Mouse (Mus musculus) frontal cortex, postnatal 25 days (tissue): ENCODE measurements around the gene Cntn4.
"Not testable (repeated sequence)": the region's sequence is repeated elsewhere in the genome, so short reads cannot be mapped to it uniquely, and the experiment has no call there.

Experiments
- DNase-seq, 2 experiments: peaks; one replicate each; pipeline ENCODE4 v3.0.0; 2022; ENCODE audit warnings: low spot score in 2 of 2

The Cntn4 gene

DNA sequence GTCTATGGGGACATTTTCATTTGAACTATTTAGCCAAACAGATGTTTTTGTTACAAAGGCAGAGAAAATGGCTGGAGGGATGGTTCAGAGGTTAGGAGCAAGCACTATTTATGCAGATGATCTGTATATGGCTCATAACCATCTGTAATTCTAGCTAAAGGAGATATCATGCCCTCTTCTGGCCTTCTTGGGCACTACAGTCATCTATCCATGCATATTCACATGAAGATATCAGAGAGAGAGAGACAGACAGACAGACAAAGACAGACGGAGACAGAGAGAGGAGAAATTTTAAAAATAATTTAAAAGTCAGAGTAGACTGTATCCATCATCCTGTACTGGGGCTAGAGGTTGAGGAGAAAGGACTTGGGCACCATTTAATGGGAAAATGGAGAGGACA is 652.2 kb downstream of the Cntn4 start:
- DNase-seq = no peak

DNA sequence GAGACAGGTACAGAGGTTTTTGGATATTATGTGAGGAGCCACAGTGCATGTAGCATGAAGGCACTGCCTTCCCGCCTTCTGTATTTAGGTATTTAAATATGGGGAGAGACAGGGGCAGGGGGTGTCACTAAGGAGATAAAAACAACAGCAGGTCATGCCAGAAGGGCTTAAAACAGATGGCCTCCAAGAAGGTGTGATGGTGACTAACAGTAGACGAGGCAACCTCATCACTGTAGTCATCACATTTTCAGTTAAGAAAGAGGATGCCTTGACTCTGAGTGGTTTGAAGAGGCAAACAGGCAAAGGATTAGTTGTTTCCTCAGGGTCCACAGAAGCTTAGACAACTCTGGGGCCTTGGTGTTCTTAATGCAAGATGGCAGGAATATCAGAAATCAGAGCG is 655.0 kb downstream of the Cntn4 start:
- no peak for DNase-seq

DNA sequence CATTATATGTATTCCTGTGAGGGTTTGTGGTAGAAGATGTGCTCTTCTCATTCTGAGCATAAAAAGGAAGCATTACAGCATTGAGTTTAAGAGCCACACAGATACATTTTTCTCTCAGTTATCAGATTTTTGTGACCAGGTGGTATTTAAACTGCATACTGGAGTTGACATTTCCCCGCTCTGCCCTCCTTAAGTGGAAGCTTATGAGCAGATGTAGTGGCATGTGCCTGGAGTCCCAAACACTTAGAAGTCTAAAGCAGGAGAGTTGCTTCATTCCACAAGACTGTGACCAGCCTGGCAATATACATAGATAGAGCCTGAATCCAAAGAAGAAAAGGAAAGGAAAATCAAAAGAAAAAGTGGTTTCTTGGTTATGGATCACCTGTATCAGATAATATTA is 655.5 kb downstream of the Cntn4 start:
- no peak for DNase-seq

DNA sequence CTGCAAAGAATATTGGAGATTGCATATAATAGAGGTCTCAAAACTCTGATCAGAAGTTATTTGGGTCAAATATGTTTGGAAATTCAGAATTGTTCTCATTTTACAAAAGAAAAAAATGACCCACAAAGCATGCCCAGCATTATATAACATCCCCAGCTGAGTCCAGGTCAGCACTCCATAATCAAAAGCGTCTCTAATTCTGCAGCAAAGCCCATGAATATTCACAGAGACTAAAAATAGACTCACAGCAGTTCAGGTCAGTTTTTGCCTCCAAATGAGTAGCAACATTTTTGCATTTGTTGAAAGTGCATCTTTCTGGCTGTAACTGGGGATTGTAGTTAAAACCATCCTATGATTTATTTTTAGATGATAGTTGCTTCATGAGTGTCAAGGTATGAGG is 657.6 kb downstream of the Cntn4 start:
- no peak for DNase-seq

DNA sequence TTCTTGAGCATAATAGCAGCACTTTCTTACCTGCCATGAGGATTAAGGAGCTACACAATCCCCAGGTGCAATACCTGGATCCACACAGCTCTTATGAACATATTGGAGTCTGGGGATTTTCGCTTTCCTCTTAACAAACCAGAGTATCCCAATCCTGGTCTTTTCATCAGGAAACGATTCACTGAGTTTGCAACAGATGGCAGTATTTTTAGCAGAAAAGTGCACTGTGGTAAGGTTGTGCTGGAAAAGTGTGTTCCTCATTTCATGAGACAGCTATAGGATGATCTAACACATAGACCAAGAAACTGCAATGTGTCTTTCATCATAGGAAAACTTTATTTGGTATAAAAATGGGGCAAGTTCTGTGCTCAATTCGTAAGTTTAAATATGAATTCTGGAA is 659.3 kb downstream of the Cntn4 start:
- no peak for DNase-seq

DNA sequence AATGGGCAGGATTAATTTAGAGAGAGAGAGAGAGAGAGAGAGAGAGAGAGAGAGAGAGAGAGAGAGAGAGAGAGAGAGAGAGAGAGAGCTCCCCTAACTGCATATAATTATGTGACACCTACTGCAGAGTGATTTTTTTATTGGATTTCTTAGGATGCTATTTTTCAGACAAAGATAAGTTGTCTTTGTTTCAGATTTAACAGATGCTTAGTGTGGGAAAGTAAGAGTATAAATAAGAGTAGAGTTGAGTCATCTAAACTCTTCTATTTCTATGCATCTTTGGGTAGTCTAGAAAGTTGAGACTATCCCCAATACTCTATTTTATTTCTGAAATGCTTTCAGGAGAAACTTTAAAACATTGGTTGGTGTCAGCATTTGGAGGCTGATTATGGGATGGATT is 660.4 kb downstream of the Cntn4 start:
- DNase-seq = no peak

DNA sequence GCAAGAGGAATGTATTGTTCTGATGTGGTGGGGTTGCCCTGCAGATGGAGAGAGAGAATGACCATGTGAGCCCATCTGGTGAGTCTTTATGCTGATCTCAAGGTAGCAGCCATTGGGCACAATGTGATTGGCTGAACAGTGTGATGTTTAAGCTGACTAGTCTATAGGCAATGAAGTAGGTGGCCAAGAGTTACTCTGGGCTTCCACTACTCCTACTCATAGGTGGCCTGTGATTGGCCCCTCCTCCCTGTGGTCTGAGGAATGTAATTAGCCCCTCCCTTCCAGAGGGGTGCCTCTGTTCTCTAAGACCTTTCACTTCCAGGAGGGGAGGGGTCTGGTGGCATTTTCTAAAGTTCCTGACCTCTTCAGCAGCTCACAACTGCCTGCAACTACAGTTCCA is 663.7 kb downstream of the Cntn4 start:
- no peak for DNase-seq

DNA sequence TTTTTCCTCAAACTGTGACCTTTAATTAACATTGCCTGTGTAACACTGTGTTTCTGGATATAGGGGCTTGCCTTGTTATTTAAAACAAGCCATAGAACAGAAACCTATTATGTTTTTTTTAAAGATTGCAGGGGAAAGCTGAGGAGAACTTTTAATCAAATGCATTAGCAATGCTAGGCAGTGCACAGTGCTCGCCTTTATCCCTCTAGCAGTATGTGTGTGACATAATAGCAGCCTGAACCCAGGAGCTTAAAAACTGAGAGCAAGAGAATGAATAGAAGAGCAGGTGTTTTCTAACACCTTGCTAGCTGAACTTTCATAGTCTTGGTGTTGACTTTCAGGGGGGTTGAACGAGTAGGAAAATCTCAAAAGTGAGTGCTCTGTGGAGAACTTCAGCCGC is 672.6 kb downstream of the Cntn4 start:
- no peak for DNase-seq

DNA sequence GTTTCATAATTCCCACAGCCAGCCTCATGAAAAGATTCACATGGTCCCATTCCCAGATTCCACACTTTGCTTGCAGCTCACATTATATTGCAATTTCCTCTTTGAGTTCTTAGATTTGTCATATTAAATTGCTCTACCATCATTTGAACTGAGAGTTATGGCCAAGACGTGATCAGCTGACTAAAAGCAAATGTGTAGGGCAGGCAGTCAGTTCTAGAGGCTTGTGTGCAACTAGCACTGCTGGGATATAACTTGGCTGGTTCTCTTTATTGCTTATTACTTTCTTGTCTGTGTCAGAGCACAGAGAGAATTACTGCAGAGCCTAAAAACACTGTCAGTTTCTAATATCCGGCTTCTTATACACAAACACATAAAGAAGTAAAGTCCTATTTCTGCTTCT is 673.9 kb downstream of the Cntn4 start:
- no peak for DNase-seq

DNA sequence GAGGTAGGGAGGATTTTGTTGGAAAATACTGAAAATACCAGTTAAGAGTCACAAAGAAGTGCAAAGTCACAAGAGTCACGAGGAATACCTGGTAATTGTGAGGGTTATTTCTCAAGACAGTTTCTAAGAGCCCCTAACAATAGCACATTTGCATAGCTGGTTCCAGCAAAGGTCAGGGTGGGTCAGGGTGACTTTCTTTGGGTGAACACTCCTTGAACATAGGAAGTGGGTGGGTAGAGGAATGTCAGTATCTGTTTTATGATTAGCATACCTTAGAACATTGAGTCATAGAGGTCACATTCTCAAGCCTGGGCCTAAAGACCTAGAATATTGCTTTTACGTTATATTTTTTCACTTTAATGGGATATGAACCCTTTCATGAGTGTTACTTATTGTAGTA is 681.3 kb downstream of the Cntn4 start:
- not testable (repeated sequence) for DNase-seq

DNA sequence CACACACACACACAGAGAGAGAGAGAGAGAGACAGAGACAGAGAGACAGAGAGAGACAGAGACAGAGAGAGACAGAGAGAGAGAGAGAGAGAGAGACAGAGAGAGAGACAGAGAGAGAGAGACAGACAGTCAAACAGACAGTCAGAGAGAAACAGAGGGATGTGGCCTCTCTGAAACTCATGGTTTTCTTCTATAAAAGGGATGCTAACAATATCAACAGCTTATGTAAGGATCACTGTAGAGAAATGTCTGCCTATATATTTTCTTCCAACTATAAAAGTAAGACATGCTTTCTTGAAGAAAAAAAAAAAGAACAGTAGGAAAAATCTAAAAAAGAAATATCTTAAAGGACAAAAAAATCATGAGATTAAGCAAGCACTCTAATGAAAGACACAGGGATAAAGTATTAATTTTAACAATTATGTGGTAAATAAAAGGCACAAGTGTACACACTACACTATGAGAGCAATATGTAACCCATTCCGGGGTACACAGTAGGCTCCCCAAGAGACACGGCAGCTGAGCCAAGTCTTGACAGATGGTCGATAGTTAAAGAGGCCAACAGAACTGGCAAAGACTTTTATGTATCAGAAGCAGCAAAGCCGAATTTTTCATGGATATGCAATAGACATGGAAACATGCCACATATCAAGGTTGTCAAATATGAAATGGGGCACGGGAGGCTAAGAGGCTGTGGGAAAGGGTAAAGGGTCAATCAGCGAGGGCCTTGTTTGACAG is 704.0 kb downstream of the Cntn4 start:
- DNase-seq = no peak

DNA sequence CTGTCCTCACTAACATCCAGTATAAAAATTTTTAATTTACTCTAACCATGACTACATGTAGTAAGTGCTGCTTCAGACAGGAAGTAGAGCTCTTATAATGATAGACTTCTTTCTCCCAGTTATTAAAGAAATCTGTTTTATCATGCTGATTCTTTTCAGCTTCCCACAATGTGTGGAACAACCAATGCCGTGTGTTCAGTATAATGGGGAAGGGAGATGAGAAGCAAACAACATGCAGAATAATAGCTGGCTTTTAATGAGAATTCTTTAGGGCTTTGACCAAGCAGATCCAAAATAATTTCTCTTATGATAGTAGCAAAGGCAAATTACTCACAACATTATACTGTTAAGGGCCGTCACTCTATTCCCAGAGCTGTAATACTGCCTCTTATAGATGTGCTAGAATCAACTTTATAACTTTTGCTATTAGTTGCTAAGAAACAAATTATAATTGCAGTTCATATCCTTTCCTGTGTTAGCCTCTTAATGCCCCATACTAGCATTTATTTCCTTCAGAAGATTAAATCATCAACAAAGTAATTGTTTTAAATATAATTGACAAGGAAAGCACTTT is 710.5 kb downstream of the Cntn4 start:
- no peak for DNase-seq

DNA sequence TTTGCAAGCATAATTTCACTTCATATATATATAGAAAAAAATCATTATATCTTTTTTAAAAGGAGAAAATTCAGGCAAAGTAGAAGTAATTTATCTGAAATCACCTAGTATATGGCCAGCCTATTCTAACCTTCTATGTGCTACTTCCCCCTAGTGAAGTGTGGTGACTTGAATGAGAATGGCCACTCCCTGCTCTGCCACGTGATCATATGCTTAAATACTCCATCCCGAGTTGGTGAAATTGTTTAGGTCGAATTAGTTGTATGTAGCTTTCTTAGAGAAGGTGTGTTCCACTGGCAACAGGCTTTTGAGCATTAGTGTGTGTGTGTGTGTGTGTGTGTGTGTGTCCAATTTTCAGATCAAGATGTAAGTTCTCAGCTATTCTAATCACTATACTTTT is 730.6 kb downstream of the Cntn4 start:
- no peak for DNase-seq

DNA sequence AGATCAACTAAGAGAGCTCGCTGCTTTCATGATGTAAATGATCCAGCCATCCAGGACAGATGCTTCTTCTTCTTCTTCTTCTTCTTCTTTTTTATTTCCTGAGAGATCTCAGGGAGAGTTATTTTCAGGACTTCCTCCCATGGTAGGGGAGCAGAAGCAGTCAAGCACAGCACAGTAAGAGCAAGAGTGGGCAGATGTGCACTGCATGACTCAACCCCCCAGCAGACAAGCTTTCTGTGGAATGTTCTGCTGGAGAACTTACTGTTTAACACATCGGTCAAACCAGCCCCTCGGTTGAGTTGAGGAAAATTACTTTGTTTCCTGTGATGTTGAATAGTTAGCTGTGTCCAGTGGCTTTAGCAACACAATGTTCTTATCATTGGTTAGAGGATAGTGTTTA is 731.2 kb downstream of the Cntn4 start:
- DNase-seq = no peak

DNA sequence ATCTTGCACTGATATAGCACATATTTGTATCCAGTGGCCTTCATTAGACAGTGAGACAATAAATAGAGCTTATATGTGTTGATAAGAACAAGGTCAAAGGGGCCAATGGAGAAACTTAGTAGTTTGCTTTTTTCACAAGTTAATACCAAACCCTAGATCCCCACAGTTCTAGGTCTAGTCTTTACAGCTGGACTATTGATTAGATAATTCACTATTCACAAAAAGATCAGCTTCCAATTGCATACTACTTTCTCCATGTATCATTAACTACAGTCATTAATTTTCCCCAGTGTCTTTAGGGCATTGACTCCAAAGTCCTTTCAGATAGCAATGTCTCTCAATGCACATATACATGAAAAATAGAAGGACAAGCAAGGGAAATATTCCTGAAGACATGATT is 745.5 kb downstream of the Cntn4 start:
- no peak for DNase-seq

DNA sequence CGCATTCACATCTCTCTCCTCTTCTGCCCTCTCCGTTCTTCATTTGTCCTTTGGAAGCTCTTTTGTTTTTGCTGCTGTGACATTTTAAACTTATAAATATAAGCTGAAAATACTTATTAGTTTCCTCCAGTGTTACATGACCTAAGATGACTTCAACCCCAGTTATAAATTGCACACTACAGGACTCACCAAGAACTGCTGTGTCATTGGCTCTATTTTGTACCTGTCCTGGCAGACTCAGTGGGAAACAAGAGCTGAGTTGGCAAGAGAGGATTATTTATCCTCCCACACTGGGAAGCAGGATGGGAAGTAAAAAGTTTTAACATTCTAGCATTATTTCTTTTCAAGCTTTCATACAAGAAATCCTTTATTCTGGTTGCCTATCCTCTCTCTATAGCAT is 746.0 kb downstream of the Cntn4 start:
- DNase-seq = no peak

DNA sequence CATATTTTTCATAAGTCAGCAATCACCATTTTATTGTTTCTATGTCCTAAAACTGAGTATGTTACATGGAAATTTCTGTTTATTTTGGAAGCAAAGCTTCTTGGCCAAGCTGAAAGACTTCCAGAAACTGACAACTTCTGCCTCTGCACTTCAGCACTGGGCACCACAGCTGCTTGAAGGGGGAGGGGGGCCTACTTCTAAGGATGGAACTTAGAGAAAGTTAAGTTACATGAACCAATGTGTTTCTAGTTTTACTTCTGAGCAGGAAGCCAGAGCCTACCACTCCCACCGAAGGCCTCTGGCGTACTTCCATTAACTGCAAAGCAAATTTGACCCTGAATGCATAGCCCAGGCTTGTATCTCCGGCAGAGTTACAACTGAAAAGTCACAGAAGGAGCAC is 749.2 kb downstream of the Cntn4 start:
- no peak for DNase-seq

DNA sequence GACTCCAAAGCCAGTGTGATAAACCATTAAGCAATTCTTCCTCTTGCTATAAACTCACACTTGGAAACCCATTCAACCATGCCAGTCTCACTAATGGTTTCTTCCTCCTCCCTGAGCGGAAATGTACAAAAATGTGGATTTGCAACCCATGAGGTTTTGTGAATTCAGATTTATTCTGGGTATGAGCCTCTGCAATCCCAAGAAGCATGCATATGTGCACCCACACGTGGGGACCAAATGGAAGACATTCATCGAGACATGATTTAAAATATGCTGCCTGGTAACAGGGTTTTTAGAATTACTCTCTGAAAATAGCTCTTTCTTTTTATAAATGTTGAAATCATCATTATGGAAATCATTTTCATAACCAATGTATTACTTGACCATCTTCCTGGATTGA is 754.0 kb downstream of the Cntn4 start:
- DNase-seq = no peak

DNA sequence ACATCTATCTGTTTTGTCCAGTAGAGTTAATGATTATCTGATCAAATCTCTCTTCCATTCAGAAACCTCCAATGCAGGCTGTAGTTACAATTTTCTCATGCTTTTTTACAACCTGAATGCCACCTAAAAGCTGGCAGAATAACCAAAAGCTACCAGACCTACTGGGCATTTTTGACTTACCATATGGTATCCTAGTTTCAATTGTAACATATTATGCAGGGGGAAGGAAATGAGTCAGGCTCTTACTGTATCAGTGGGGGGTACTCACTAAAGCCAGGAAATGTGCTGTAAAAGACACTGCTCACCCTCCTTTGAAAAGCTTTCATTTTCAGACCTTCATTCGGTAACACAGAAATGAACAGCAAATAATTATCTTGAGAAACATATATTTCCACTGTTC is 763.3 kb downstream of the Cntn4 start:
- no peak for DNase-seq

DNA sequence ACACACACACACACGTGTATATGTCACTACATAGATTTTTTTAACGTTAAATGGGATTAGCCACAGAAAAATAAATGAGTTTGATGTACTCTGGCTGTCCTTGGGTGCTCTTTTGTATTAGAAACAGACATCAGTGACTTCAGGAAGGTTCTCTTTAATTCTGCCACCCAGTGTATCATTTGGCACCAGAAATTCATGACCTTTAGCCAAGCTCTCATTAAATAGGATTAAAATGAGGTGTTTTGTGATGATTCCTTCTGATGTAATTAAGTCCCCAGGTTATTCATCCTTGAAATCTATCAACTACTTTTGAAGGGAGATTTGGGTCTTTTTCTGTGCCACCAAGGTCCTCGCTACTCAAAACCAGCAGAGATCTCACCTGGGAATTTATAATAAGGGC is 763.8 kb downstream of the Cntn4 start:
- DNase-seq = no peak

DNA sequence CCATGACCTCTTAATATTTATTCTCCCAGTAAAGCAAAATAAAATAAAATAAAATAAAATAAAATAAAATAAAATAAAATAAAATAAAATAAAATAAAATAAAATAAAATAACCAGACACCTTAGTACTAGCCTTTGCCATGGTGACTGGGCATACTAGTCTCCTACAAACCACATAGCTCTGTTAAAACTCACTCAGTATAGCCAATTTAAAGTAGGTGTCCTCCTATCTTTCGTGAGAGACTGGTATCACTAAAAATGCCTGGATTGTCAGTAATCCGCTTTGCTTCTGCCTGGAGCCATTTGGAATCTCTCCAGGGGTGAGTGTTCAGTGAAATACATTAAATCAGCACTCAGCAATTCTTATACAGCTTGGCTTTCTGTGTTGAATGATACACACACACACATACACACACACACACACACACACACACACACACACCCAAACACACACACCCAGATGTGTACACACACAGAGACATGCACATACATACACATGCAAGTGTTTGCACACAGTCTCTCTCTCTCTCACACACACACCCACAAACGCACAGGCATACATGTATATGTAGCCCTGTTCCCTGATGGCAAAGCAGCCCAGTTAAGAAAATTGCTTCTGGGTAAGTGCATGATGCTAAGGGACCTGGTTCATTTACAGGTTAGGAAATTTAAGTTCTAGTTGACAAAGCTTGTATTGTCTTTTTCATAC is 776.8 kb downstream of the Cntn4 start:
- DNase-seq = no peak

DNA sequence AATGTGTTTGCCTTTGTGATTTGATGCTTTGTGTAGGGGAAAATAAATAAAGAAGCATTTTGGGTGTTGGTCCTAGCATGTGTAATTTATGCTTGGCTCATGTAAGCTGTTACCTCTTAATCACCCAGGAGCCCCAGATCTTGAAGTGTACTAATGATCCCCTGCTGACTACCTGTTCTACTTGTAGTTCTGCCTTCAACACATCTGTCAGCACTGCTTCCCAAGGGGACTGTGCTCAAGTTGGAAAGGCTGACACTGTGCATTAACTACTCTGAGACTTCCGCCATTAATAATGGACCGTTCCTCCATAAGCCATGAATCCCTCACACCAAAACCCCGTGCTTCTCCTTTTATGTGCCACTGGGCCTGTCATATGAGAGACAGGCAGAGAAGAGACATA is 778.2 kb downstream of the Cntn4 start:
- DNase-seq = no peak

DNA sequence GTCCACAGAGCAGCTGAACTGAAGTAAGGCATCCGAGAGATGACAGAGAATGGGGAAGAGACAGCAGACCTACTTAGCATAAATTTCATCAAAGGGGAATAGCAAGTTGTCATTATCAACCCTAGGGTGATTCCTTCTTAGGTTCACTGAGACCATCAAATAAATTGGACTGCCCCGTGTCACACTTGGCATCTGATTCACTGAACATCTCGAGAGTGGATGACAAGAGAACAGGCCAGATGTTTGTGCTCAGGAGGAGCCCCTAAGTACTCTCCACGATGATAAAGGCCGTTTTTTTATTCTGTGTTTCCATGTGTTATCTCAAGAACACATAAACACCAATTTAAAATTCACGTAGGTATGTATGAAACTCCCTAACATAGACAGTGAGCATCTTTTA is 780.7 kb downstream of the Cntn4 start:
- DNase-seq = no peak
